Mouse (Mus musculus) CH12.LX (cell line): ENCODE results near the gene Bphl. TPM values are rescaled to one million over a fixed set of nuclear protein-coding genes. Genes with fewer than 3 reads are reported as not detected.
A peak's percentile ranks its signal among the peaks of the same experiment; 100 is the strongest.

Experiments
- DNase-seq: peaks from one replicate; pipeline ENCODE4 v3.0.0-alpha.2; 2013; ENCODE audit errors: extremely low read depth
- H3K27ac ChIP-seq: 2 replicates; pipeline ENCODE4 v1.5.1; 2012; ENCODE audit warnings: low read depth, mild to moderate bottlenecking, control low read depth, moderate library complexity; ENCODE audit not compliant: insufficient read depth
- H3K27me3 ChIP-seq: replicated peaks from 2 replicates; pipeline ENCODE3; 2012; ENCODE audit warnings: inconsistent platforms
- H3K36me3 ChIP-seq, 2 experiments: replicated peaks in 1 of 2; 2 replicates each; pipeline versions ENCODE3 to v1.6.1; 2012; ENCODE audit warnings: inconsistent platforms in 1 of 2, low read length in 1 of 2, mild to moderate bottlenecking in 1 of 2, mixed read lengths in 1 of 2, moderate library complexity in 1 of 2; ENCODE audit not compliant: control insufficient read depth in 1 of 2, insufficient read depth in 1 of 2
- H3K4me1 ChIP-seq, 2 experiments: 2 replicates each; pipeline ENCODE4 v1.6.1; 2012; ENCODE audit warnings: inconsistent platforms in 1 of 2, moderate library complexity in 1 of 2; ENCODE audit not compliant: insufficient read depth in 2 of 2, control insufficient read depth in 1 of 2
- H3K4me2 ChIP-seq: 2 replicates; pipeline ENCODE4 v1.6.1; 2012; ENCODE audit warnings: low read depth, mild to moderate bottlenecking, control low read depth; ENCODE audit not compliant: poor library complexity, insufficient read depth, severe bottlenecking
- H3K4me3 ChIP-seq, 3 experiments: fragments of 150-350 bp in 1 of 3; sonication (generic) in 1 of 3; replicated peaks in 1 of 3; 2 replicates each; pipeline versions ENCODE3 to v1.5.1; 2011 to 2012; ENCODE audit warnings: low read depth in 2 of 3, low read length in 2 of 3, mild to moderate bottlenecking in 2 of 3, moderate library complexity in 2 of 3, control low read depth in 1 of 3, improper control_type of control experiment in 1 of 3, inconsistent platforms in 1 of 3, mixed read lengths in 1 of 3; ENCODE audit not compliant: poor library complexity in 1 of 3
- H3K79me2 ChIP-seq: replicated peaks from 2 replicates; pipeline ENCODE4 v1.6.1; 2012; ENCODE audit warnings: mild to moderate bottlenecking, moderate library complexity; ENCODE audit not compliant: control insufficient read depth, poor library complexity, insufficient read depth, severe bottlenecking; ENCODE audit errors: extremely low read depth
- H3K9ac ChIP-seq: 2 replicates; pipeline ENCODE4 v1.6.1; 2012; ENCODE audit warnings: low read depth, mild to moderate bottlenecking, control low read depth, moderate library complexity; ENCODE audit not compliant: insufficient read depth
- H3K9me3 ChIP-seq: replicated peaks from 2 replicates; pipeline ENCODE3; 2012; ENCODE audit warnings: low read length, inconsistent platforms, mixed read lengths
- BHLHE40 ChIP-seq: IDR thresholded peaks from 2 replicates; pipeline ENCODE4 v1.6.1; 2011; ENCODE audit warnings: mild to moderate bottlenecking, low read depth, low read length, improper control_type of control experiment
- CHD1 ChIP-seq: IDR thresholded peaks from 2 replicates; pipeline ENCODE4 v1.6.1; 2012; ENCODE audit warnings: low read depth, low read length, improper control_type of control experiment, inconsistent platforms
- CHD2 ChIP-seq: IDR thresholded peaks from 2 replicates; pipeline ENCODE4 v1.6.1; 2011; ENCODE audit warnings: low read length, improper control_type of control experiment
- CTCF ChIP-seq, 2 experiments: IDR thresholded peaks in 1 of 2; conservative IDR thresholded peaks in 1 of 2; 2 replicates each; pipeline ENCODE4 v1.5.1; 2011 to 2012; ENCODE audit warnings: low read depth in 2 of 2, low read length in 2 of 2, improper control_type of control experiment in 1 of 2, inconsistent platforms in 1 of 2, mild to moderate bottlenecking in 1 of 2, moderate library complexity in 1 of 2
- E2F4 ChIP-seq: IDR thresholded peaks from 2 replicates; pipeline ENCODE4 v1.6.1; 2011; ENCODE audit warnings: low read depth, low read length, improper control_type of control experiment; ENCODE audit not compliant: insufficient replicate concordance
- ELF1 ChIP-seq: IDR thresholded peaks from 2 replicates; pipeline ENCODE4 v1.6.1; 2014; ENCODE audit warnings: low read depth, mild to moderate bottlenecking, inconsistent platforms, low read length, improper control_type of control experiment
- EP300 ChIP-seq: IDR thresholded peaks from 2 replicates; pipeline ENCODE4 v1.6.1; 2011; ENCODE audit warnings: low read length, improper control_type of control experiment
- ETS1 ChIP-seq: conservative IDR thresholded peaks from 2 replicates; pipeline ENCODE4 v1.6.1; 2012; ENCODE audit warnings: low read depth, mild to moderate bottlenecking, inconsistent platforms, low read length, improper control_type of control experiment, moderate library complexity
- GABPA ChIP-seq: IDR thresholded peaks from 2 replicates; pipeline ENCODE4 v1.6.1; 2012; ENCODE audit warnings: low read depth, low read length, improper control_type of control experiment, inconsistent platforms; ENCODE audit not compliant: insufficient replicate concordance
- HCFC1 ChIP-seq: IDR thresholded peaks from 2 replicates; pipeline ENCODE4 v1.6.1; 2012; ENCODE audit warnings: low read depth, mild to moderate bottlenecking, inconsistent platforms, low read length, improper control_type of control experiment
- IRF4 ChIP-seq: IDR thresholded peaks from 2 replicates; pipeline ENCODE4 v1.6.1; 2014; ENCODE audit warnings: low read depth, mild to moderate bottlenecking, inconsistent platforms, low read length, improper control_type of control experiment
- JUN ChIP-seq: IDR thresholded peaks from 2 replicates; pipeline ENCODE4 v1.6.1; 2011; ENCODE audit warnings: low read depth, mild to moderate bottlenecking, low read length, improper control_type of control experiment, moderate library complexity; ENCODE audit not compliant: insufficient read depth
- JUND ChIP-seq: conservative IDR thresholded peaks from 2 replicates; pipeline ENCODE4 v1.6.1; 2011; ENCODE audit warnings: low read depth, low read length, improper control_type of control experiment
- KAT2A ChIP-seq: IDR thresholded peaks from 2 replicates; pipeline ENCODE4 v1.6.1; 2012; ENCODE audit warnings: low read length, improper control_type of control experiment, inconsistent platforms; ENCODE audit not compliant: insufficient replicate concordance
- MAFK ChIP-seq: IDR thresholded peaks from 2 replicates; pipeline ENCODE4 v1.6.1; 2011; ENCODE audit warnings: low read length, improper control_type of control experiment; ENCODE audit not compliant: insufficient replicate concordance
- MAX ChIP-seq: IDR thresholded peaks from 2 replicates; pipeline ENCODE4 v1.6.1; 2011; ENCODE audit warnings: low read length, improper control_type of control experiment
- MAZ ChIP-seq: IDR thresholded peaks from 2 replicates; pipeline ENCODE4 v1.6.1; 2012; ENCODE audit warnings: low read depth, mild to moderate bottlenecking, inconsistent platforms, low read length, improper control_type of control experiment, moderate library complexity
- MEF2A ChIP-seq: IDR thresholded peaks from 2 replicates; pipeline ENCODE4 v1.6.1; 2014; ENCODE audit warnings: low read depth, mild to moderate bottlenecking, inconsistent platforms, low read length, improper control_type of control experiment, borderline replicate concordance
- MXI1 ChIP-seq: IDR thresholded peaks from 2 replicates; pipeline ENCODE4 v1.6.1; 2011; ENCODE audit warnings: mild to moderate bottlenecking, low read depth, low read length, improper control_type of control experiment
- MYC ChIP-seq: IDR thresholded peaks from 2 replicates; pipeline ENCODE4 v1.6.1; 2011; ENCODE audit warnings: low read depth, mild to moderate bottlenecking, improper control_type of control experiment, low read length
- NELFE ChIP-seq: IDR thresholded peaks from 2 replicates; pipeline ENCODE4 v1.6.1; 2011; ENCODE audit warnings: low read depth, low read length, improper control_type of control experiment
- NRF1 ChIP-seq: IDR thresholded peaks from 2 replicates; pipeline ENCODE4 v1.6.1; 2014; ENCODE audit warnings: low read depth, mild to moderate bottlenecking, inconsistent platforms, low read length, improper control_type of control experiment, moderate library complexity
- PAX5 ChIP-seq: IDR thresholded peaks from 2 replicates; pipeline ENCODE4 v1.6.1; 2012; ENCODE audit warnings: low read length, inconsistent platforms, mixed read lengths
- POLR2A ChIP-seq: IDR thresholded peaks from 2 replicates; pipeline ENCODE4 v1.6.1; 2011; ENCODE audit warnings: low read depth, mild to moderate bottlenecking, improper control_type of control experiment, low read length
- POLR2AphosphoS2 ChIP-seq: IDR thresholded peaks from 2 replicates; pipeline ENCODE4 v1.6.1; 2011; ENCODE audit warnings: low read depth, low read length, improper control_type of control experiment
- RAD21 ChIP-seq: IDR thresholded peaks from 2 replicates; pipeline ENCODE4 v1.6.1; 2011; ENCODE audit warnings: low read depth, mild to moderate bottlenecking, low read length, improper control_type of control experiment, moderate library complexity
- RCOR1 ChIP-seq: conservative IDR thresholded peaks from 2 replicates; pipeline ENCODE4 v1.6.1; 2012; ENCODE audit warnings: low read depth, mild to moderate bottlenecking, inconsistent platforms, low read length, improper control_type of control experiment
- SIN3A ChIP-seq: IDR thresholded peaks from 2 replicates; pipeline ENCODE4 v1.6.1; 2012; ENCODE audit warnings: low read length, improper control_type of control experiment, inconsistent platforms
- SMC3 ChIP-seq: IDR thresholded peaks from 2 replicates; pipeline ENCODE4 v1.6.1; 2011; ENCODE audit warnings: low read depth, low read length, improper control_type of control experiment
- TBP ChIP-seq: conservative IDR thresholded peaks from 2 replicates; pipeline ENCODE4 v1.6.1; 2011; ENCODE audit warnings: low read depth, low read length, improper control_type of control experiment
- TCF12 ChIP-seq: IDR thresholded peaks from 2 replicates; pipeline ENCODE4 v1.6.1; 2014; ENCODE audit warnings: low read depth, mild to moderate bottlenecking, inconsistent platforms, low read length, improper control_type of control experiment
- UBTF ChIP-seq: IDR thresholded peaks from 2 replicates; pipeline ENCODE4 v1.6.1; 2012; ENCODE audit warnings: low read depth, mild to moderate bottlenecking, inconsistent platforms, low read length, improper control_type of control experiment, moderate library complexity
- USF1 ChIP-seq: IDR thresholded peaks from 2 replicates; pipeline ENCODE4 v1.6.1; 2014; ENCODE audit warnings: low read depth, mild to moderate bottlenecking, inconsistent platforms, low read length, improper control_type of control experiment
- USF2 ChIP-seq: conservative IDR thresholded peaks from 2 replicates; pipeline ENCODE4 v1.6.1; 2011; ENCODE audit warnings: low read depth, low read length, improper control_type of control experiment
- ZC3H11A ChIP-seq: IDR thresholded peaks from 2 replicates; pipeline ENCODE4 v1.6.1; 2012; ENCODE audit warnings: low read depth, mild to moderate bottlenecking, inconsistent platforms, low read length, improper control_type of control experiment
- ZKSCAN1 ChIP-seq: IDR thresholded peaks from 2 replicates; pipeline ENCODE4 v1.6.1; 2012; ENCODE audit warnings: low read depth, inconsistent platforms, low read length, improper control_type of control experiment, borderline replicate concordance
- ZMIZ1 ChIP-seq: IDR thresholded peaks from 2 replicates; pipeline ENCODE4 v1.6.1; 2012; ENCODE audit warnings: low read depth, mild to moderate bottlenecking, inconsistent platforms, low read length, improper control_type of control experiment
- ZNF384 ChIP-seq: IDR thresholded peaks from 2 replicates; pipeline ENCODE4 v1.6.1; 2012; ENCODE audit warnings: low read depth, low read length, improper control_type of control experiment, inconsistent platforms
- dilution Hi-C: fragments of 300-500 bp; cut with MboI; formaldehyde crosslinking; loops from 2 replicates; pipeline ENCODE4 v1.14.3; 2020; ENCODE audit warnings: low sequenced_read_pairs; ENCODE audit not compliant: extremely low pct_unique_long_range_greater_than_20kb, extremely low pct_ligation_motif_present
- in situ Hi-C: fragments of 300-500 bp; cut with MboI; formaldehyde crosslinking; loops from 3 replicates; pipeline ENCODE4 v1.14.3; 2019; ENCODE audit warnings: low sequenced_read_pairs, low pct_ligation_motif_present, low pct_unique_long_range_greater_than_20kb, mixed read lengths
- polyA plus RNA-seq: library from polyadenylated mRNA; unstranded; fragments of >175 nt; gene quantifications from 2 replicates; pipeline ENCODE4 v1.2.1, GENCODE M21; 2012; ENCODE audit warnings: low read depth; ENCODE audit not compliant: insufficient read length
- total RNA-seq, 2 experiments: library from RNA; depleted of rRNA; stranded (reverse); fragments of 300-350 nt in 1 of 2; fragments of >200 nt in 1 of 2; gene quantifications; 2 replicates each; pipeline ENCODE4 v1.2.3; 2012 to 2014

The Bphl gene
- total and polyA plus RNA-seq, 3 experiments, result 18.1 to 41.3 (median 35.3) TPM

- no peak overlapping the region for H3K27ac ChIP-seq
- dilution Hi-C loops, result no loop called here
- H3K9ac ChIP-seq, result no peak overlapping the region
- H3K27me3 ChIP-seq, result no peaks in the 10 kb centered on the region
- TF ChIP-seq BHLHE40 (peak; percentile 55; the same call in 1 of the 2 replicates), PAX5 (no peak), SIN3A (no peak), MEF2A (no peak), HCFC1 (no peak), ZMIZ1 (no peak), RAD21 (no peak), JUN (no peak), ETS1 (0 out of 2 replicates have a peak, but pooled peaks have one; percentile 21), USF2 (peak; percentile 44), EP300 (0 out of 2 replicates have a peak, but pooled peaks have one; percentile 28), TBP (no peak), E2F4 (no peak), CHD1 (no peak), JUND (no peak), KAT2A (no peak), IRF4 (no peak), CHD2 (no peak), MAZ (no peak), NRF1 (no peak), RCOR1 (no peak), SMC3 (no peak), UBTF (no peak), POLR2A (no peak), ELF1 (no peak), ZKSCAN1 (no peak), NELFE (no peak), MXI1 (no peak), MAFK (no peak), ZC3H11A (no peak), CTCF (conservative IDR thresholded peaks at IDR 0.05 in 1 of 2, IDR thresholded peaks at IDR 0.05 in 1 of 2; ENCODE audit: low read depth in 2 of 2, low read length in 2 of 2) (no peak), GABPA (no peak), ZNF384 (no peak), TCF12 (no peak), MAX (no peak), POLR2AphosphoS2 (no peak), MYC (no peak), USF1 (peak; percentile 62)
- H3K4me3 ChIP-seq, result no peak overlapping the region
- no peaks in the 10 kb centered on the region for H3K9me3 ChIP-seq
- DNase-seq, result peak; percentile 60
- peak overlapping the region; percentile 26; the same call in 1 of the 2 replicates for H3K4me2 ChIP-seq
- H3K79me2 ChIP-seq, result no peaks in the 10 kb centered on the region
- in situ Hi-C loops, result no loop called here
- H3K36me3 ChIP-seq, result peaks cover 0 to 2% of the 10 kb centered on the region in 2 experiments
- peaks cover 7 to 36% of the 10 kb centered on the region in 2 experiments; a peak in 3 of 4 replicates for H3K4me1 ChIP-seq
Observed at GRCm38 (mm10) chr13:34118816-34119215, 81.4 kb downstream of the Bphl start.
